Mouse (Mus musculus) thymus, postnatal 14 days (tissue): ENCODE results near the gene Tiam1.

Source experiments
- DNase-seq: peaks from one replicate; pipeline ENCODE4 v3.0.0; 2021

The Tiam1 gene

DNA sequence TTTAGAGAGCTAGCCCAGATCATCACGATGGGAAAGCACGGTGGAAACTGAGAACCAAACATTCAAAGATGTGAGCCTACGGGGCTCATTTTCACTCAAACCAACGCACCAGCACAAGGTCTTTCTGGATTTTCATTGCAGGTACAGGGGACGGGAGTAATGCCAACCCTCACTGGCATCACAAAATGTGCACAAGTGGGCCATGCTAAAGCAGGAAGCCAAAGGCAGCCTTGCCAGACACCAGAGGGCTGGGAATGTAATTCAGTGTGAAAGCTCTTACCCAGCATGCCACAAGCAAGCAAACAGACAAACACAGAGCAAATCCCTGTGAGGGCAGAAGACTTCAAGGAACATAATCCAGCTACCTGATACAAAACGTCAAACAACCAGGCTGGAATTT, 320.7 kb downstream of the Tiam1 start:
- DNase-seq: no peak

DNA sequence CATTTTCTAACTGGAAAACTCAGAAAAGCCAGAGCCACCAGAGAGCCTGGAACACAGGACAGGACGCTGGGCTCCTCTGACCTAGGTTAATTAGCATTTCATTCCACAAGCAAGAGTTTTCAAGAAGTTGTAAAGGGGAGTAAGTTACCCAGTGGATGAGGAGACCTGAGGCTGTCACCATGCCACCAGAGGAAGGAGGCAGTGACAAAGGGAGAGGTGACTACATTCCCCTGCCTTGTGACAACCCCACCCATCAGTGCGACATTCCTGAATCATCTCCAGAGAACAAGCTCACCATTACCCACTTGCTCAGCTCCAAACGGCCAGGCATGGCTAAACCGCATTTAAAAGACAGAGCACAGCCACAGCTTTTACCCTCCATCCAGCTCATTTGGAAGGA, 324.9 kb downstream of the Tiam1 start:
- no peak for DNase-seq

DNA sequence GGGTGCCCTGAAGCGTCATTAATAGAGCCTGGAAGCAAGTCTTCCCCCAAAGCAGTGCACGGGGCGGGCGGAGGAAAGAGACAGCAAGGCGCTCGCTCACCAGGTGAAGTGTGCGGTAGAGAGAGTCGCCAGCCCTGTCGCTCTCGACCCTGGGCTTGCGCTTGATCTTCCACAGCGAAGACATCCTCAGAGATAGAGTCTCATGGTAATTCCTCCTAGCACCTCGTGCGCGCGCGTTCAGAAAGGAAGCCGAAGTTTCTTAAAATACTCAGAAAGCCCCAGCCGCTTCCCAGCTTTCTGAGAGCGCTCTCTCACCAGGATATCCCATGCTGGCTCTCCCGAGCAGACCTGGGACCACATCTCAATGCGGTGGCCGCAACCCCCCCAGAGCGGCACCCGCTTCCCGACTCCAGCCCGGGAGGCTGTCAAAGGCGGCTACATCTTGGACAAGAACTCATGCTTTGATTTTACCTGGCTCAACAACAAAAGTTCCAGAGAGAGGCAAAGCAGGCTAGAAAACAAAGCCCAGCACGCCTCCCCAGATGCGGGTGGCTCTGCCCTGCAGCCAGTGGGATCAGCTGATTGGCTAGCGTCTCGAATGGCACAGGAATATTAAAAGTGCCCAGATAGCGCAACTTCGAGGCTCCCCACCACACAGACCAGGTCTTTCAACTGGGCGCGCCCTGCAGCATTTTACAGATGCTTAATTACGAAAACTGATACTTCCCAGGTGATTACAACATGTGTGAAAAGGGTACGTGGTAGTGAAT, 325.5 kb downstream of the Tiam1 start:
- peak; percentile 32 for DNase-seq

DNA sequence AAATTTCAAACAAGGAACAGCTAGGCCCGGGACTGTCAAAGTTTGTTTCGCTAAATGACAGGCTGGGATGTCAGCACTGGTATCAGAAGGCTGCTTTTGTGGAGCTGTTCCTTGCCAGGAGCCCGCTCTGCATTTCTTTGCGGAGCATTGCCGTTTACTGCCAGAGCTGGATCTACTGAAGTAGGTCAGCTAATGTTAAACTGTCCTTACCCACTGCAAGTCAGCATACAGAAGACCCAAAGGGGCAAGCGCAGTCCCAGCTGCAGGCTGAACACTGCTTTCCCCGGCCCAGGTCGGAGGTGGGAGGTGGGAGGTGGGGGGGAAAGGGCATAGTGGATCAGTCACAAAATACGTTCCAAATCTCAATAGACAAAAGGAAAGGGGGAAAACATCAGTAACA, 326.3 kb downstream of the Tiam1 start:
- DNase-seq: no peak

DNA sequence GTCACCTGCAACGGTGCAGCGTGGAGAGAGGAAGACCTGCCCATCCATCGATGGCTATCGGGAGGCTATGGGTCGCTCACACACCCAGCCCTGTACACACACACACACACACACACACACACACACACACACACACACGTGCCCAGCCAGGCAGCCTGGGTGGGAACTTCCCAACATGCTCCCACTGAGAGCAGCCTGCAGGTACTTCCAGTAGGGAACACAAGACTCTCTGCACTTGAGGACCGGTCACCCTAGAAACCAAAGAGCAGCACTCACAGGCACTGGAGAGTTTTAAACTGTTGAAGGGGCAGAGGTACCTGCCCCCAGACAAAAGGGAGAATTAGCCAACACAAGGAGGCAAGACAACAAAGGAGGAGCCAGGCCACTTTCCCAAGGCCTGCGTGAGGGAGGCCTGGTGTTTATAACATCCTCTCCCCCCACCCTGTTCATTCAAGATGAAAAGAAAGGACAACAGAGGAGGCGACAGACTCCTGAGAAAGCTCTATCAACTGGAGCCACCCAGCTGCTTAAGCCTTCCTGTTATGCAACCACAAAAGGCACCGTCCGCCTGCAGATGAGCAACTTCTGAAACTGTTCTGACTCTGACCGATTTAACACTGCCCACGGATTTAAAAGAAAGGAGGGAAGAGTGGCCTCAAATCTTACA, 326.9 kb downstream of the Tiam1 start:
- DNase-seq: no peak

DNA sequence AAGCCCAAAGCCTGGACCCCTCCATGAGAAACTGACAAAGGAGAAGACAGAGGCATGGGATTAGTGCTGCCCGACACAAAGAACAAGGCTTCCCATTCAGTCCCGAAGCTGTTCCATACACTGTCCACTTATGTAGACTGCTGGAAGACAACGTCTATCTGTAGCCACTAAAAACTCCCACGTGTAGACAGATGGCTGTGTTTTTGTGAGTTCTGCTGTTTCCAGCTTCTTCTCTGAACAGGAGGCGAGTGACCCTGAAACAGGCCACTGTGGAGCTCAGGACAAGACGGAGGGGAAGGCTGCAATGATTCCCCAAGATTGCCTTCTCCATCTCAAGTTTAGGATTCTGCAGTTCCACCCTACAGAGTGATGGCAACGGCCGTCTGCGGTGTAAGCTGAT, 330.0 kb downstream of the Tiam1 start:
- no peak for DNase-seq

DNA sequence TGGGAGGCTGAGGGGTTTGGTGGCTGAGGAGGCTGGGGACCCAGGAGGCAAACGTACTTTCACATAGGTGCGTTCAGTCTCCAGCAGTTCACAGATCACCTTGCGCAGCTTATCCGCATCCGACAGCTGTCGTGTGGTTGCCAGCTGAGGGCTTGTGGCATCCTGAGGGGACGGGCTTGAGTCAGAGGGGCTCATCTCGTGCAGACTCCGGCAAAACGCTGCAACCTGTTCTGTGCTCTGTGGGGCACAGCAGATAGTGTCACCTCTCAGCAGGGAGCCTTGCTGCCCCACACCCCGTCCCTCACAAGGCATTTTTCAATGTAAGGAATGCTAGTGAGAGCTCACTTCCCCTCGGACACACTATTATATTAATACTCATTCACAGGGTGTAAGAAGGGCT, 330.7 kb downstream of the Tiam1 start:
- peak; percentile 29 for DNase-seq

DNA sequence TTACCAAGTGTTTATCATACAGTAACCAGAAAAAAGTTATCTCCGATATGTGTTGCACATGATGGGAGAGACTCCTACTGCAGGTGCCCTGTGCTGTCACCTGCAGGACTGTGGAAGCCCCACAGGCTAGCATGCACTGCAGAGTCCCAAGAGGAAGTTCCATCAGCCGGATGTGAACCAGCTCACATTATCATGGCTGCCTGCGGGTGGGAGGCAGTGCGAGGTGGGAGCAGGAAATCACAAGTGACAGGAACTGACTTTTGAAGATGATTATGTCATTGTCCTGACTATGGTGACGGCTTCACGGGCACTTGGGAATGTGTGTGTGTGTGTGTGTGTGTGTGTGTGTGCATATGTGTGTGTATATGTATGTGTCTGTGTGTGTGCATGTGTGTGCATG, 333.2 kb downstream of the Tiam1 start:
- no peak for DNase-seq

DNA sequence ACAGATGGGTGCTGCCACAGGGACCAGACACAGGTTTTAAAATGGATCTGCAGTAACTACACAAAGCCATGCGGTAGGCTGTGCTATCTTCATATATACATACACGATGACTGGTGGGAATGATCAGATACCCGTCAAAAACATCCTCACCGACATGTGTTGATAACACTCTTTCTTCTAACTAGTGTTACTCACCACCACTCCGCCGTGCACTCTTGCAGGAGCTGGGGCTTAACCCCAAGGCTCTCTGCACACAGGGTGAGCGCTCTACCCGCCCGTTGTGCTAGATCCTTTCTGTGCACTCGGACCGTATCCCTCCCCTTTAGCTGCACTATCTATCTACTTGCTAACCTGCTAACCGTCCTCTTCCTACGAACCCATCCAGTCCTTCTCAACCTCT, 335.4 kb downstream of the Tiam1 start:
- DNase-seq: no peak

DNA sequence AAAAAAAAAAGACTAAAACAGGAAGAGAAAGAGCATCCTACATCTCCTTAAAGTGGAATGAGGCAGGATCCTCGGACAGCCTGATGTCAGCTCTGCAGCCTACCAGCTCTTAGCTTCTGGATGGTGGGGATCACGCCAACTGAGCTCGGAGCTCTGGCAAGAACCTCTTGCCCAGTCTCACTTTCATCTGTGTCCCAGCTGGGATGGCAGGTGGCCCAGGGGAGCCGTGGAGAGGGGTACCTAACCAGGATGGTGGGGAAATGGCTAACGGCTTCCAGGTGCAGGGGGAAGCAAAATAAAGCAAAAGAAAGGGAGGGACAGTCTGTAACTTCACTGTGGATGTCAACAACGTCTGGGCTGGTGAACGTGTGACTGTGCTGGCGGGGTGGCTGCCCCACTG, 337.6 kb downstream of the Tiam1 start:
- no peak for DNase-seq

DNA sequence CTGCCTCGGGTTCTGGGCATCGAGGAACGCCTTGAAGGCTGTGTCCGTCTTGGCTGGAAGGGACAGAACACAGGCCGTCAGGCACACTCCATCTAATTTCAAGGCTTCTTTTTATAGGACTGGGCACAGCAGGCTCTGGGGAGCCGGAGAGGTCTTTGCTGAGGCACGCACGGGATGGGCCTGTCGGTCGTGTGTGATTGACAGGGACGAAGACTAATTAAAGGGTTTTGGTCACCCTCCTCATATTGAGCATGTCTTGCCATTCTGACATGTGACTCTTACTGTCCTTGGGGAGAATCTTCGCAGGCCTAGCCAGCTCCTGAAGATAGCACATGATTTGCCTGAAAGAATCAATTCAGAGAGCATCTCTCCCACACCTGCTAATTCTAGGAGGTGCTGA, 338.4 kb downstream of the Tiam1 start:
- no peak for DNase-seq

DNA sequence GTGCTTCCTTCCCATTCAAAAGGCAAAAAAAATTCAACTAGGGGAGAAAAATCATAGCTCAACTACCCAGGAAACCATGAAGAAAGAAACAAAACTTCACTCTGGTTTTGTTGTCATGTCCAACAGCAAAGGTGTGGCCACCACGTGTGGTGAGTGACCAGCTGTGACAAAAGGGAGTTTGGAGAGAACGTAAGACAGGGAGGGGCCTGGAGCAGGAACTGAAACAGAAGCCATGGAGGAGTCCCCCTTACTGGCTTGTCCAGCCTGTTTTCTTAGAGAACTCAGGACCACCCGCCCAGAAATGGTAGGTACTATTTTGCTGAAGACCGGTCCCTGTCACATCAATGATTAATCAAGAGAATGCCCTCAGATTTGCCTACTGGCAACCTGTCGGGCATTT, 342.1 kb downstream of the Tiam1 start:
- no peak for DNase-seq

DNA sequence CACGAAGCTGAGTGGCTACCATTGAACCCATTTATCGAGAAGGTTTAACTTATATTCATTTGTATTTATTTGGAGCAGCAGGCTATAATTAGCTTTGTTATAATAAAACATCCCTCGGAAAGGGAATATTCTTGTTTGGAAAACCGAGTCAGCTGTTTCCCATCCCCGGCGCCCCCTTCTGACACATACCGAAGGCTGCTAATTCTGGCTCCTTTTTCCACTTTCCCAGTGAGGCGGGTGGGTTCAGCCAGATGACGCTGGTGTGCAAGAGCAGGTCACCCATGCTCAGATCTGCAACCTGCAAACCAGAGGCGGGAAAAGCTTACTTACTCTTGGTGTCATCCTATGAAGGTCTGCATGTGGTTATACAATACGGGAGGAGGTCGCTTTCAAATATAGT, 343.8 kb downstream of the Tiam1 start:
- no peak for DNase-seq

DNA sequence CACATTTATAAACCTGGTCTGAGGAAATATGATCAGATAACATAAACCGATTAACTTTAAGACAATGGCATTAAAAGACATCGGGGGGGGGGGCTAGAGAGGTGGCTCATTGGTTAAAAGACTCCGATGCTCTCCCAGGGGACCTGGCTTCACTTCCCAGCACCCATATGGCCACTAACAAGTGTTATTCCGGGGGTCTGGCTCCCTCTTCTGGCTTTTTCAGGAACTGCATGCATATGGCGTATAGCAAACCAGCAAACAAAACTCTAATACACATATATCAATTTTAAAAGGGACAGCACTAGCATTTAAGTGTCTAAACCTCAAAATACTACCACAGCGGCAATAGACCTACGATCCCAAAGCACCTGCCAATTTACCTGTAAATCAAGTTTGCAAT, 347.0 kb downstream of the Tiam1 start:
- DNase-seq: peak; percentile 23

DNA sequence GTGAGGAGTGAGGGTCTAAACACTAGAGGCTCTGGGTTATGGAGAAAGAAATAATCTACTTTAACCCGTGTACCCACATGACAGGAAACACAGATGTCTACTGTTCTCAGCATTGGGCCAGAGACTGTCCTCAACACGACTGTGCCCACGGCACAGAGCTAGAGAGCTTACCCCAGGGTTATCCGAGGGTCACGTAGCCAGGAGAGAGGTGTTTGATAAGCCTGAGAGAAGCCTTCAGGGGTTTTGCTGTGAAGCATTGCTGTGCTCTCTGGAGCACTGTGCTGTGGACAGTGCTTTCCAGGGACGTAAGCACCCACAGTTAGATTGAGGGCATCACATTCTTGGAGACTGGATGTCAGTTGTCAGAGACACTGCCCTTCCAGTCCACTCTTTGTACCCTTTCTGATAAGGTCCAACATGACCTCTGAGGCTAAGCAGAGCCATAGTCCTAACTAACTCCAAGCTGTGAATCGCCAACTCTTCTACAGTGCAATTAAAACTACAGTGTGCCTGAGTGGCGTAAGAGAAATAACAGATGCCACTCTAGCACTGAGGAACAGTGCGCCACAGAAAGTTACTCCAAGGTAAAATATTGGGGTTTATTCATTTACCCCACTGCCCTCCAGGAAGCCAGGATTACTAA, 353.7 kb downstream of the Tiam1 start:
- DNase-seq: no peak

DNA sequence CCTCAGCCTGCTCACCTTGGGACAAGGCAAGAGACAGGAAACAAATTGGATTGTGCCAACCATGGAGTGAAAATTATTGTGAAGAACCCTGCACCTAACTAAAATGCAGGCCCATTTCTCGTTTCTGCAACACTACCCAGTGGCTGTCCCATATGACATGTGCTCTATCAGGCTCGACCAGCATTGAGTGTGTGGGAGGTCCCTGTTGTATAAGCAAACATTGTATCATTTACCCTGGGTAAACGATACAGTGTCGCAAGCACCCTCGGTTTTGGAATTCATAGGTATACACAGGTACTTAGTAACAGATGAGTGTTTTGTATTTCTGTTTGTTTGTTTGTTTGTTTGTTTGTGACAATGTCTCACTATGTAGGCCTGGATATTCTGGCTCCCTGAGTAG, 357.8 kb downstream of the Tiam1 start:
- DNase-seq: no peak

DNA sequence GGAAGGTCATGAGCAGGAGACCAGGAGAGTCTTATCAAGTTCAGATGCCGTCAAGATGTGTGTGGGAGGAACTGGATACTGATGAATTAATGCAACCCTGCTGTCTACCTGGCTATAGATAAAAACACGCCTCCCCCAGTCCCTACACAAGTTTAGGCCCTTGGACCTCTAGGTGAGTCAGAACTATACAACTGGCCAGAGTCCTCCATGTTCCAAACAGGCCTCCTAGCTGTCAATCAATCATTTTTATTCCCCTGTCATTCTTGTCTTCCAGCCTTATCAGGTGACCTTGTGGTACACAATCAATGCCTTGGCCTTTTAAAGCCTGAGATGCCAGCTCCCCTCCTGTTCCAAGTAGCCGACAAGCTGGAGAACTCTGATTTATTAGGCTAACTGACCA, 363.9 kb downstream of the Tiam1 start:
- no peak for DNase-seq

DNA sequence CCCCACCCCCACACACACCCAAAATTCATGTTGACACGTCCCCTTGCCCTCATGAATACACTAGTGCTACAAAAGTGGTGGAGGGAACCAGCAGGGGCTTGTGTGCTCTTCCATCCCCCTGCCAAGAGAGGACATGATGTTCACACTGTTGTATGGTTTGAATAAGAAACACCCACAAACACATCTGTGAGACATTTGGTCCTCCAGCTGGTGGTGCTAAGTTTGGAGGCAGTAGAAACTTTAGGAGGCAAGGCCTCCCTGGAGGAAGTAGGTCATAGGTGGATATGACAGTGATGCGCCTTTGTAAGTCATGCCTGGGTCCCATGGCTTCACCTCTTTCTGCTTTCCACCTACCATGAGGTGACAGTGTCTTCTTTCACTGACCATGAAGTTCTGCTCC, 366.1 kb downstream of the Tiam1 start:
- DNase-seq: no peak

DNA sequence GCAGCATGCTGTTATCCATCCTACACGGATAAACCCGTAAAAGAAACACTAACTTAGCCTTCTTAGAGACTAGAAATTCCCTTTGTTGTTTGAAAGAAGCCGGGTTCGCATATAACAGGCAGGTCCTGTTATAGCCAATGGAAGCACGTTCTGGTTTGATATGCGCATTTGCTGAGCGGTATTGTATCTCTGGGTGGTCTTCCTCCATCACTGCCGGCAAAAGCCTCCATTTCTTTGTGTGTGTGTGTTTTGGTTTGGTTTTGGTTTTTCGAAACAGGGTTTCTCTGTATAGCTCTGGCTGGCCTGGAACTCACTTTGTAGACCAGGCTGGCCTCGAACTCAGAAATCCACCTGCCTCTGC, 369.0 kb downstream of the Tiam1 start:
- DNase-seq: no peak

DNA sequence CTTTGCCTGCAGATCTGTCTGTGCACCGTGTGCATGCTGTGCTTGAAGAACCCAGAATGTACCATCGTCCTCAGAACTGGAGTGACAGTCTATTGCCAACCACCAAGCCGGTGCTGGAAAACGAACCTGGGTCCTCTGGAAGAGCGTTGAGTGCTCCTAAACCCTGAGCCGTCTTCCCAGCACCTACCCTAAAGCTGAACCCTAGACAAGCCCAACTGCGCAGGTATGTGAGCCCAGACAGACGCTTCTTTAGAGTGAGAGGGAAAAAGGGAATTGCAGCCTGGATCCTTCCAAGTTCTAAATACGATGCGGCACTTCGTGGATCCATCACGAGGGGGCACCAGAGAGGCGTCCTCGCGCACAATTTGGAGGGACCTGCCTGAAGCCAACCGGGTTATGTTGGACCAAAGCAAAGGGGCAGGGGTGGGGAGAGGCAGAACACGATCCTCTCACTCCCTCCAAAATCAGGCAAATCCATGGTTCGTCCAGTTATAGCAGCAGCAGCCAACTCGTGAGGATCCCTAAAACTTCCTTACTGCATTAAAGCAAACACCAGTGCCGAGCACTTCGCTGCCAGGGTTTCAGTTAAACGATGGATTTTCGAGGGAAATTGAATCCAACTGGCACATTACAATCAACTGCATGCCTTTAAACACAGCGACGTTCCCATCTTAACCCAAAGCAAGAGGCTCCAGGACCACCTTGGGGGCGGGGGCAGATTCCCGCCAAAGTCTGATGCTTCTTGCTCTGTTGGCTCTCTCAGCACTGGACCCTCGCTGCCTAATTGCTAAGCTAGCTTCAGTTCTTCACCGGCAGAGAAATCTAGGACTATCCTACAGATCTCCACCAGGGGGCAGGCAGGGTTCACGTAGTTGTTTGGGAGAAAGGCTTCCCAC, 369.7 kb downstream of the Tiam1 start:
- DNase-seq: peak; percentile 86

DNA sequence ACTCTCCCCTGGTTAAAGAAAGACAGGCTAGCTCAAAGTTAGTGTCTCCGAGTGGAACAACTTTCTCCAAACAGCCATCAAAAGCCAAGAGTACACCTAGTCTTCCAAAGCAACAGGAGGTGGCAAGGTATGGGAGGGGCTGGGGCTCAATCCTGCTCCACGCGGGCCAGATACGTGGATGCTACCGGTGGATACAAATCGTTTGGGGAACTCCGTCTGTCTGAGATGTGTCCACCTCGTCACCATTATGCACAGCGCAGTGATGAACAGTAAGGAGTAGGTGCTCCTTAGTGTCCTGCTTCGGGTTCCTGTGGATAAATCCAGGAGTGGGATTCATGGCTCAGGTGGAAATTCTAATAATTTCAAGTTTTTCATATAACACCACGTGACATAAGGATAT, 377.6 kb downstream of the Tiam1 start:
- DNase-seq: no peak

DNA sequence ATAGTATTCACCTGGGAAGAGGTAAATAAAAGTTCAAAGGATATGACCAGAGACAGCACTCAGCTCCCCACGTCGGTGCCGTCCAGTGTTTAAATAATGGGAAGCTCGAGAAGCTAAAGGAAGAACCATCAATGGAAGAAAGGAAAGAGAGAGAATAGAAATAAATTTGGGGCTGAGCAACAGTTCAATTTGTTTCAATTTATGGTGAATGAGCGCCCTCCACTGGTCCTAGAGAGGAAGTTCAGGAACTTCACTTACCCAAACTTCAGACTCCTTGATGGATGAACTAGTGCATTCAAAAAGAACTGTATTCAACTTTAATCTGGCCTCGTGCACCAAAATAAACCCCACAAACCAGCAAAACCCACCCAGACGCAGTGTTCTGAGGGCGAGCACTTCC, 378.1 kb downstream of the Tiam1 start:
- DNase-seq: no peak

DNA sequence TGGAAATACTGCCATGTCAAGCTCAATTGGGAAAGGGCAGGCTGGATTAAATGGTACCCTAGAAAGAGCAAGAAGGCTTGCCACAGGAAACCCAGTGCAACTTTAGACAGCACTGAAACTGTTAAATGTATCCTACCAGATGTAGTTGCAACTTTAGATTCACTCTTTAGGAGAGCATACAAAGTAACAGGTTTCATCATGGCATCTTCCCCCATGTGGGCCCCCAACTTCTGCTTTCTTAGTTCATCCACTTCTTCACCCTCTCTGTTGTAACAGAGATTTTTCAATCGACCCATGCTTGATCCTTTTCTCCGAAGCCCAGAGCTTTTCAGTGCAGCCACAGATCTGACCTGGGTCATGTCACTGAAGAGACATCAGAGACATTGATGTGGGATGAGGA, 379.8 kb downstream of the Tiam1 start:
- DNase-seq: no peak

DNA sequence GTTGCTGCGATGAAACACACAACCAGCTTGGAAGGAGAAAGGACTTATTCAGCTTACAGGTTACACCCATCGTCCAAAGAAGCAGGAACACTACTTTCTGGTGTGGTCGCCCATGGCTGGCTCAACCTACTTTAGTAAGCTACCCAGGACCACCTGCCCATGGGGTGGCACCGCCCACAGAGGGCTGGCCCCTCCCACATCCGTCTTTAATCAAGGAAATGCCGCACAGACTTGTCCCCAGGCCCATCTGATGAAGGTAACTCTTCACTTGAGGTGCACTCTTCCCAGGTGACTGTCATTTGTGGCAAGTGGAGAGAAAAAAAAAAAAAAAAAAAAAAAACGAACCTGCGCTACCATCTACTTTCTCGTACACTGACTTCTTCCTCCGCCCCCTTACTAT, 381.0 kb downstream of the Tiam1 start:
- DNase-seq: no peak
